Mouse (Mus musculus) midbrain, postnatal 0 days (tissue): ENCODE results near the gene Apba3. TPM values are rescaled to one million over a fixed set of nuclear protein-coding genes. Genes with fewer than 3 reads are reported as not detected.
A peak's percentile ranks its signal among the peaks of the same experiment; 100 is the strongest.

ENCODE experiments used
- ATAC-seq: fragments of 200-750 bp; cut with Nextera tagmentation; 2 replicates; pipeline ENCODE4 v1.8.0; 2017; ENCODE audit warnings: moderate number of reproducible peaks, mild to moderate bottlenecking, moderate TSS enrichment, moderate library complexity; ENCODE audit not compliant: low FRiP score
- DNase-seq: peaks from one replicate; pipeline ENCODE4 v3.0.0-alpha.2; 2015; ENCODE audit warnings: low spot score
- H3K27ac ChIP-seq: fragments of 300-500 bp; sonication (generic); 2 replicates; pipeline ENCODE4 v1.5.1; 2014; ENCODE audit warnings: low read depth, mild to moderate bottlenecking, low read length, mixed read lengths
- H3K27me3 ChIP-seq: fragments of 300-500 bp; sonication (generic); 2 replicates; pipeline ENCODE4 v1.6.1; 2014; ENCODE audit warnings: low read length, control low read depth, mixed read lengths; ENCODE audit not compliant: insufficient read depth
- H3K36me3 ChIP-seq: fragments of 300-500 bp; sonication (generic); 2 replicates; pipeline ENCODE4 v1.6.1; 2014; ENCODE audit warnings: low read length, control low read depth, mixed read lengths; ENCODE audit not compliant: insufficient read depth
- H3K4me1 ChIP-seq: fragments of 300-500 bp; sonication (generic); 2 replicates; pipeline ENCODE4 v1.6.1; 2014; ENCODE audit warnings: mild to moderate bottlenecking, control low read depth, antibody characterized with exemption, low read length, mixed read lengths; ENCODE audit not compliant: insufficient read depth
- H3K4me2 ChIP-seq: fragments of 300-500 bp; sonication (generic); 2 replicates; pipeline ENCODE4 v1.6.1; 2014; ENCODE audit warnings: low read depth, mild to moderate bottlenecking, low read length, mixed read lengths; ENCODE audit not compliant: poor library complexity, severe bottlenecking
- H3K4me3 ChIP-seq: fragments of 300-500 bp; sonication (generic); 2 replicates; pipeline ENCODE4 v1.5.1; 2014; ENCODE audit warnings: low read depth, mild to moderate bottlenecking, low read length, moderate library complexity
- H3K9ac ChIP-seq: fragments of 300-500 bp; sonication (generic); replicated peaks from 2 replicates; pipeline ENCODE4 v1.6.1; 2014; ENCODE audit warnings: mild to moderate bottlenecking, low read length, moderate library complexity, mixed read lengths; ENCODE audit not compliant: poor library complexity, severe bottlenecking
- H3K9me3 ChIP-seq: fragments of 300-500 bp; sonication (generic); 2 replicates; pipeline ENCODE4 v1.6.1; 2016; ENCODE audit warnings: low read length, control low read depth
- CTCF ChIP-seq: IDR thresholded peaks from 2 replicates; pipeline ENCODE4 v1.5.1; 2016; ENCODE audit warnings: antibody characterized with exemption, mild to moderate bottlenecking
- WGBS: fragments of 180-500 bp; shearing (Covaris S2); extraction: QIAGEN DNeasy Blood & Tissue Kit; methylation state at CpG from one replicate; pipeline ENCODE4 v1.1.7; 2014; 5-methylcytosine and 5-hydroxymethylcytosine counted together
- polyA plus RNA-seq: library from polyadenylated mRNA; unstranded; fragments of >200 nt; fragmentation: Nextera tagmentation; extraction: Ambion mirVana; gene quantifications from 2 replicates; pipeline ENCODE4 v1.2.1, GENCODE M21; 2015
- total RNA-seq: library from RNA; depleted of rRNA; stranded (reverse); fragments of >200 nt; gene quantifications from 2 replicates; pipeline ENCODE4 v1.2.3, GENCODE M21; 2014

Apba3 gene
- total and polyA plus RNA-seq, 2 experiments from 2014 or later: 25.2 to 64.8 TPM

- no peak for ATAC-seq
- TF ChIP-seq CTCF: no peak
- Histone ChIP-seq H3K9ac (peak overlapping the region; percentile 70), H3K9me3 (no peaks in the 10 kb centered on the region), H3K27ac (no peak overlapping the region), H3K27me3 (no peaks in the 10 kb centered on the region), H3K4me3 (peak overlapping the region; percentile 61), H3K36me3 (peaks cover 38% of the 10 kb centered on the region), H3K4me2 (peak overlapping the region; percentile 82), H3K4me1 (peaks cover 13% of the 10 kb centered on the region)
- WGBS: 74% methylated on average over 14 of the region's 16 CpGs
- DNase-seq: no peak
These were observed 2.1 kb downstream of the Apba3 start for GRCm38 (mm10) chr10:81268643-81269412.

DNA sequence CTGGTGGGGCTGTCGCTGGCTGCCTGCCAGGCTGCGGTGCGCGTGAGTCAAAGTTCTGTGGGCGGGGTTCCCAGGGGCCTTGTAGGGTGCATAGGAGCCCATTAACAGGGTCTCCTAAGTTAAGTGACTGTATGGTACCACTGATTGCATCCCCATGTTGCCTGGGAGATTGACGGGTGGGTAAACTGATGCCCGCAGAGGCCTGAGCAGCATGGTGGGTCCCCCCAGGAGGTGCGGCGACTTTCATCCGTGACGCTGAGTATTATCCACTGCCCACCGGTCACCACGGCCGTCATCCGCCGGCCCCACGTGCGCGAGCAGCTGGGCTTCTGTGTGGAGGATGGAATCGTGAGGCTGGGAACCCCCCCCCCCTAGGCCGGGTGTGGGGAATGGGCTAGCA lies 5.6 kb downstream of the Apba3 start:
- H3K4me1 ChIP-seq: peaks cover 5% of the 10 kb centered on the region
- H3K27ac ChIP-seq: no peak overlapping the region
- no peaks in the 10 kb centered on the region for H3K9me3 ChIP-seq
- no peak overlapping the region for H3K4me3 ChIP-seq
- H3K9ac ChIP-seq: no peak overlapping the region
- TF ChIP-seq CTCF: no peak
- H3K4me2 ChIP-seq: no peak overlapping the region
- no peak for ATAC-seq
- no peak for DNase-seq
- H3K27me3 ChIP-seq: no peaks in the 10 kb centered on the region
- peaks cover 30% of the 10 kb centered on the region for H3K36me3 ChIP-seq
- 92% methylated on average over 21 of the region's 21 CpGs for WGBS

DNA sequence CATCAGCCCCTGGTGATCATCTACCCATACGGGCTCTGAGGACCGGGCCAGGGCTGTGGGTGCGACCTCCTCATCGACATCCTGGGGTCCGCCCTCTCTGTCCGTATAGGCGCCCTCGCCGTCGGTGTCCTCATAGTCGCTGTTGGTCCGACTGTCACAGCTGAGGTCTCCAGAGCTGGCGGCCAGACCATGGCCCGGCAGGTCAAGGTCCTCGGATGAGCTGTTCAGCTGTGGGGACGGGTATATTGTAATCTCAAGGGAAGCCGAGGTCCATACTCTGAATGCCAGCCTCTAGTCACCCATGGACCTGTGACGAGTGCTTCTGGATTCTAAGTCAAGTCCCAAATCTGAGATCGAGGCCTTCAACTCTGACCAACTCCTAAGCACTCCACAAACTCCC lies 7.1 kb downstream of the Apba3 start:
- H3K27me3 ChIP-seq: no peaks in the 10 kb centered on the region
- TF ChIP-seq CTCF: no peak
- no peak overlapping the region for H3K9ac ChIP-seq
- peaks cover 30% of the 10 kb centered on the region for H3K36me3 ChIP-seq
- no peak overlapping the region for H3K4me2 ChIP-seq
- WGBS: 94% methylated on average over 19 of the region's 19 CpGs
- DNase-seq: no peak
- H3K27ac ChIP-seq: no peak overlapping the region
- no peak for ATAC-seq
- H3K9me3 ChIP-seq: no peaks in the 10 kb centered on the region
- no peak overlapping the region for H3K4me3 ChIP-seq
- H3K4me1 ChIP-seq: no peaks in the 10 kb centered on the region

DNA sequence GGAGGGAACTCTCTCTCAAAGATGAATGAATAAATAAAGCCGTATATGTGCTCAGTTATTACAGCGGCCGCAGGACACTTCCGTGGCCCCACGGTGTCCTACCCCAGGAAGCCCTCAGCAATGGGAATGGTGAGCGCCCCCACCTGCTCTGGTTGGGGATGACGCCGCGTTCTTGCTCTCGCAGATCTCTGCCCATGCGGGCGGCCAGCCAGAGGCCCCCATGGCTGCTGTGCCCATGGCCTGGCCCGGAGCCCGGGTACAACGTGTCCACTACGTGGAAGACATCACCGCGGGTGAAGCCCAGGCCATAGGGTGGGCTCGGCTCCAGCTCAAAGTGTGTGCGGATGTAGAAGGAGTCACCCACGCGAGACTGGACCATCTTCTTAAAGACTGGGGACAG lies 10.9 kb downstream of the Apba3 start:
- TF ChIP-seq CTCF: no peak
- ATAC-seq: no peak
- Histone ChIP-seq H3K9me3 (no peaks in the 10 kb centered on the region), H3K36me3 (peaks cover 12% of the 10 kb centered on the region), H3K4me2 (no peak overlapping the region), H3K4me1 (no peaks in the 10 kb centered on the region), H3K27ac (no peak overlapping the region), H3K9ac (no peak overlapping the region), H3K4me3 (no peak overlapping the region), H3K27me3 (no peaks in the 10 kb centered on the region)
- WGBS: 76% methylated on average over 22 of the region's 22 CpGs
- DNase-seq: no peak

DNA sequence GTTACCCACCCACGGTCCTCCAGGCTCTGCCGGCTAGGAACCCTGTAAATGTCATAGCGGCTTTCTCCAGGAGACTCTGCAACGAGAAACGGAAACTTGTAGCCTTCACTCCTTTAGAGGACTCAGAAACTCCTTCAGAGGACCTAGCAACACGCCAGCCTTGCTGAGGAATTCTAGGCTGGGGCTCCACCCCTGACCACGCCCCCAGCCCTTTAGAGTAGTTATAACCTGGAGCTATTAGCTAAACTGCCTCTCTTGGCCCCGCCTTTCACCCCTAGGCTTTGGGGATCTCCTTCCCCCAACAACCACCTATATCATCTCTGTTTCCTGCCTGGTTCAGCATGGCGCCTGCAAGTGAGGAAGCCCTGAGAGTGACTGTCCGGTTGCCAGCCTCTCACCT lies 12.7 kb downstream of the Apba3 start:
- Histone ChIP-seq H3K27ac (no peak overlapping the region), H3K4me2 (no peak overlapping the region), H3K4me3 (no peak overlapping the region), H3K9ac (no peak overlapping the region), H3K27me3 (no peaks in the 10 kb centered on the region), H3K9me3 (no peaks in the 10 kb centered on the region), H3K4me1 (no peaks in the 10 kb centered on the region), H3K36me3 (no peaks in the 10 kb centered on the region)
- ATAC-seq (no peak), DNase-seq (no peak)
- WGBS: 48% methylated on average over 10 of the region's 10 CpGs
- no peak for TF ChIP-seq CTCF

DNA sequence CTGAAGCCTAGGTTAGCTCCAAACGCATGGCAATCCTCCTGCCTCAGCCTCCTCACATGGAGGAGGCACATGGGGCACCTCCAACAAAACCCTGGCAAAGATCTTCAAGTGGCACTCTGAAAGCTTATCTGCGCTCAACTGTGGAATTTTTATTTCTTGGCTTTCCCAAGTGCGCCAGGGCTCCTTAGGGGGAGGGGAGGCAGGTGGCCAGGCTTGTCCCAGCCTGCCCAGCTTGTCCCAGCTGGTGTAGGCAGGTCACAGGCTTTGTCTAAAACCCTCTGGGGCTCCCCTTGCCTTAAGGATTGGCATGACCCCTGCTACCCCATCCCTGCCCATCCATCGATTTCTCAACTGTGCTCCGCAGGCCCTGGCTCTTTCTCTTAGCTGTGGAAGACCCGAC lies 17.4 kb downstream of the Apba3 start:
- no peak for TF ChIP-seq CTCF
- Histone ChIP-seq H3K36me3 (no peaks in the 10 kb centered on the region), H3K27ac (no peak overlapping the region), H3K27me3 (no peaks in the 10 kb centered on the region), H3K4me1 (no peaks in the 10 kb centered on the region), H3K4me3 (no peak overlapping the region), H3K9me3 (no peaks in the 10 kb centered on the region), H3K9ac (no peak overlapping the region), H3K4me2 (no peak overlapping the region)
- DNase-seq (no peak), ATAC-seq (no peak)
- WGBS: 65% methylated on average over 6 of the region's 6 CpGs
